Mouse (Mus musculus) liver, adult 2 months (tissue): ENCODE measurements at regions not wholly inside any gene's neighbourhood (a gene's known extent, or its start where the extent isn't known, plus 50 kb on each side); places are given as distances from the start of the nearest gene placed in this dataset.

ENCODE experiments used
- DNase-seq: peaks from one replicate; pipeline ENCODE4 v3.0.0-alpha.2; 2011; ENCODE audit warnings: low read depth, low spot score; ENCODE audit errors: extremely low read depth
- H3K27ac ChIP-seq: fragments of 200-500 bp; replicated peaks from 2 replicates; pipeline ENCODE4 v1.5.1; 2012; ENCODE audit warnings: low read depth, mild to moderate bottlenecking, control low read depth, inconsistent platforms, low read length; ENCODE audit not compliant: insufficient read depth
- H3K27me3 ChIP-seq: fragments of 200-500 bp; 2 replicates; pipeline ENCODE4 v1.6.1; 2012; ENCODE audit warnings: mild to moderate bottlenecking, moderate library complexity, low read length, inconsistent platforms; ENCODE audit not compliant: control insufficient read depth, insufficient read depth
- H3K36me3 ChIP-seq: fragments of 200-500 bp; 2 replicates; pipeline ENCODE4 v1.6.1; 2012; ENCODE audit warnings: low read length, inconsistent platforms; ENCODE audit not compliant: control insufficient read depth, insufficient read depth
- H3K4me1 ChIP-seq: fragments of 200-500 bp; 2 replicates; pipeline ENCODE4 v1.6.1; 2011; ENCODE audit warnings: low read length; ENCODE audit not compliant: control insufficient read depth, insufficient read depth
- H3K4me3 ChIP-seq: fragments of 200-500 bp; 2 replicates; pipeline ENCODE4 v1.5.1; 2011; ENCODE audit warnings: low read depth, mild to moderate bottlenecking, control low read depth, low read length, moderate library complexity; ENCODE audit not compliant: insufficient read depth
- H3K79me2 ChIP-seq: fragments of 200-500 bp; 2 replicates; pipeline ENCODE4 v1.6.1; 2012; ENCODE audit warnings: inconsistent platforms, mild to moderate bottlenecking, low read length, moderate library complexity; ENCODE audit not compliant: control insufficient read depth, insufficient read depth
- H3K9ac ChIP-seq: fragments of 200-500 bp; 2 replicates; pipeline ENCODE4 v1.6.1; 2012; ENCODE audit warnings: low read depth, mild to moderate bottlenecking, control low read depth, inconsistent platforms, low read length
- CTCF ChIP-seq: fragments of 200-500 bp; IDR thresholded peaks from 2 replicates; pipeline ENCODE4 v1.5.1; 2011; ENCODE audit warnings: low read depth, low read length, control low read depth
- POLR2A ChIP-seq: fragments of 200-500 bp; IDR thresholded peaks from 2 replicates; pipeline ENCODE4 v1.6.1; 2011; ENCODE audit warnings: low read length, control low read depth; ENCODE audit not compliant: insufficient read depth; ENCODE audit errors: extremely low read depth
- whole genome bisulfite sequencing: fragments of 180-500 bp; shearing (Covaris S2); methylation state at CpG from one replicate; pipeline ENCODE4 v1.1.7; 2018; 5-methylcytosine and 5-hydroxymethylcytosine counted together

- H3K9ac ChIP-seq = no peak overlapping the region
- 88% methylated on average over 6 of the region's 6 CpGs for WGBS
- no peaks in the 10 kb centered on the region for H3K27me3 ChIP-seq
- no peaks in the 10 kb centered on the region for H3K79me2 ChIP-seq
- no peak overlapping the region for H3K4me3 ChIP-seq
- H3K4me1 ChIP-seq = no peaks in the 10 kb centered on the region
- no peak for TF ChIP-seq POLR2A
- no peak for TF ChIP-seq CTCF
- H3K36me3 ChIP-seq = no peaks in the 10 kb centered on the region
- H3K27ac ChIP-seq = no peak overlapping the region
- DNase-seq = no peak
Observed at GRCm38 (mm10) chr5:119349395-119349794, 321.1 kb upstream of the Tbx3 start.

- whole genome bisulfite sequencing = 69% methylated on average over 8 of the region's 8 CpGs
- Histone ChIP-seq H3K36me3 (no peaks in the 10 kb centered on the region), H3K9ac (no peak overlapping the region), H3K27me3 (no peaks in the 10 kb centered on the region), H3K4me1 (no peaks in the 10 kb centered on the region), H3K27ac (no peak overlapping the region), H3K79me2 (no peaks in the 10 kb centered on the region), H3K4me3 (no peak overlapping the region)
- DNase-seq = no peak
- TF ChIP-seq POLR2A (no peak), CTCF (no peak)
Observed at GRCm38 (mm10) chr5:119350325-119350915, 320.0 kb upstream of the Tbx3 start.

- H3K4me3 ChIP-seq = no peak overlapping the region
- no peak for DNase-seq
- no peaks in the 10 kb centered on the region for H3K36me3 ChIP-seq
- no peak overlapping the region for H3K9ac ChIP-seq
- TF ChIP-seq CTCF (no peak), POLR2A (no peak)
- H3K27ac ChIP-seq = no peak overlapping the region
- WGBS = 91% methylated on average over 10 of the region's 10 CpGs
- no peaks in the 10 kb centered on the region for H3K4me1 ChIP-seq
- no peaks in the 10 kb centered on the region for H3K79me2 ChIP-seq
- no peaks in the 10 kb centered on the region for H3K27me3 ChIP-seq
Observed at GRCm38 (mm10) chr5:119355471-119355870, 315.0 kb upstream of the Tbx3 start.

- TF ChIP-seq POLR2A = no peak
- TF ChIP-seq CTCF = no peak
- Histone ChIP-seq H3K4me3 (no peak overlapping the region), H3K36me3 (no peaks in the 10 kb centered on the region), H3K4me1 (no peaks in the 10 kb centered on the region), H3K79me2 (no peaks in the 10 kb centered on the region), H3K27ac (no peak overlapping the region), H3K9ac (no peak overlapping the region), H3K27me3 (no peaks in the 10 kb centered on the region)
- WGBS = 71% methylated on average over 5 of the region's 5 CpGs
- no peak for DNase-seq
Observed at GRCm38 (mm10) chr5:119356051-119356450, 314.4 kb upstream of the Tbx3 start.

GRCm38 (mm10) chr5:119359709-119360108 is 310.8 kb upstream of the Tbx3 start:
- no peak overlapping the region for H3K4me3 ChIP-seq
- H3K4me1 ChIP-seq = no peaks in the 10 kb centered on the region
- no peaks in the 10 kb centered on the region for H3K27me3 ChIP-seq
- H3K27ac ChIP-seq = no peak overlapping the region
- TF ChIP-seq CTCF (no peak), POLR2A (no peak)
- H3K36me3 ChIP-seq = no peaks in the 10 kb centered on the region
- no peaks in the 10 kb centered on the region for H3K79me2 ChIP-seq
- WGBS = 56% methylated on average over 5 of the region's 5 CpGs
- no peak for DNase-seq
- no peak overlapping the region for H3K9ac ChIP-seq

GRCm38 (mm10) chr5:119360351-119360750 is 310.1 kb upstream of the Tbx3 start:
- no peak overlapping the region for H3K27ac ChIP-seq
- H3K36me3 ChIP-seq = no peaks in the 10 kb centered on the region
- H3K27me3 ChIP-seq = no peaks in the 10 kb centered on the region
- no peak for DNase-seq
- WGBS = 90% methylated on average over 2 of the region's 2 CpGs
- no peaks in the 10 kb centered on the region for H3K79me2 ChIP-seq
- H3K4me3 ChIP-seq = no peak overlapping the region
- H3K4me1 ChIP-seq = no peaks in the 10 kb centered on the region
- no peak overlapping the region for H3K9ac ChIP-seq
- TF ChIP-seq CTCF (no peak), POLR2A (no peak)
